Mouse (Mus musculus): ENCODE data around the gene Glrp1.

Glrp1 gene

DNA sequence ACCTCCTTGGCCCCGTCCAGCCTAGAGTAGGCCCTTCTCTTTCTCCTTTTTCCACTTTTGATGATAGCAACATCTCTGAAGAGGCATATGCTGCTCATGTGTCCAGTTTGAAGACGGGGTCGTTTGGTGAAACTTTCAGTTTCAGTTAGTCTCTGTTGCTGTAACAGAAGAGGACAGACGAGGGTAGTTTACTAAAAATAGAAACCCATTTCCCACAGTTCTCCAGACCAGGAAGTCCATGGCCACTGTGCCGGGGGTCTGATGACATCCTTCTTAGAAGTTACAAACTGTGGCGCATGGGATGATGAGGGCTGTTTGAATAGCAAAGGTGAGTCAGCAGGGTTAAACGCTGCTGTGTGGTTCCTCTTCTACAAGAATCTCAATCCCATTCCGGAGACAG is at the start of gene Glrp1:
Glrp1 (minus strand) TSS at position 278 of the 400 bp plus-strand sequence.
- no peak for DNase-seq (ENCODE audit: low spot score)

DNA sequence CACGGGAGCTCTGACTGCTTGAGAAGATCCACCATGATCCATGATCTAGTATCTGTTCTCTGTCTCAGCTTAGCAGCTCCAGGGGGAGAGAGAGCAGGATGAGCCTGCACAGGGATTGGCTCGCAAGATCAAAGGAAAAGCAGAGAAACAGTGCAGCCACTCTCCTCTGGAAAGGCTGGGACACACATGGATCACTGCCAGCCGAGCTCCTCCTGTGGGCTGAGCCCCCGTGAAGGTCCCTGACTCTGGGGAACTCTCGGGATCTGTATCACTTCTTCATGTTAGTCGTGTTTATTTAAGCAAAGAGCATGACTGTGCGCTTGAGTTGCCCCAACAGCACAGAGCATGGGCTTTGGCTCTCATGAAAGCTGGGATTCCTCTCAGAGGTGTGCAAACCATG is 49.4 kb upstream of the Glrp1 start:
- DNase-seq (ENCODE audit: low spot score) = no peak

DNA sequence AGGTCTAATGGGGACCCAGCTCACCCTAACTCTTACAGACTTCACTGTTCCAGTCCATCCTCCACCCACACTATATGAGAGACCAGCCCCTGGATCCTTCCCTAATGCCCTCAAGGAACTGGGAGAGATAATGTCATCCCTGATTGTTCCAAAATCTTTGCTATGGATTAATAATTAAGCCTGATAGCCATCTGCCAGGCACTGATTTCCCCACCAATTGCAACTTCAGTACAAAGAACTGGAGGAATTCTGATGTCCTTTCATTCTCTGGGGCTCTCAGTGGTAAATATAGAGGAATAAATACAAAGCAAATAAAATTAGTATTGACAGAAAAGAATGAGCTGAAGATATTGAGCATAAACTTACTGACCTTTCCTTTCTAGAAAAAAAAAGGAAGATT is 48.9 kb upstream of the Glrp1 start:
- no peak for DNase-seq (ENCODE audit: low spot score)

DNA sequence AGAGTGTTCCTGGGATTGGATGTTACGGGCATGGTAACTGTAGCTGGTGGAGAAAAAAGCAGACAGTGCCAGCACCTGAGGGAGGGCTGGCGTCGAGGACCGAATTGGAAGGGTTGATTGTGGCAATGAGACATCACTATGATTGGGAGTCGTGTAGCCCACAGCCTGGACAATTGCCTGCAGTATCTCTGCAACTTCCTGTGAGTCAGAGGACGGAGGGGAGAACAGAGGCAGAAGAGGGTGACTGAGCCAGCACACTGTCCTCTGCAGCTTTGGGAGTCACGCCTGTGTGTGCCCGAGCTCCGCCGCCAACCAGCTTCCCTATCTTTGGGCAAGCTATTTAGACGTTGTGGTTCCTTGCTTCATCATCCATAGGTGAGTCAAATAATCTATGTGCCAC is 46.5 kb upstream of the Glrp1 start:
- DNase-seq (ENCODE audit: low spot score) = no peak

DNA sequence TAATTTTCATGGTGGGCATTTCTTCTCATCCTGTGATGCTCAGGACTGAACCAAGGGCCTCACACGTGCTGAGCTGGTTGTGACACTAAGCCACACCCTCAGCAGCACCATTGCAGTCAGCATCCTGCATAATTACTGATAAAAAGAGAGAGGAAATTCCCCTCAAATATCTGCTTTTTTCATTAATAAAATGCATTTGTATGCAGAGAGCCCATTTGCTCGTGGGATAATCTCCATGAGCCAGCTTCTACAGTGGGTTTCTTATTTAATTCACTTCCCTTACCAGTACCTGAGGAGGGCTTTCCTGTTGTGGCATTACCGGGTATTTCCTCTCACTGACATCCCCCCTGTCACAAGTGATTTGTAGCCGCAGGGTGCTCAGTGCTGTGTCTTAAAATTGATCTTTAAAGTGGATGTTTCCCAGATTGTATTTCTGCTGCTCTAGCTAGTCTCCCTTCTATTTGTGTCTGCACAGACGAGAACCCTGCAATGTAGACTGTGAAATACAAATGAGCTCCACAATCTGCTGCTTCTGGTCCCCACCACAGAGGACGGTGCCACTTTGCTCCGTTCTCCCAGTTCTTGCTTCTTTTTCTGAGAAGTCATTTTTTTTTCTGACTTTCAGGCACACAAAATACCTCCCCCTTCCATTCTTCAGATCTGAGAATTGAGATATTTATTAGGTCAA is 43.8 kb upstream of the Glrp1 start:
- no peak for DNase-seq (ENCODE audit: low spot score)

DNA sequence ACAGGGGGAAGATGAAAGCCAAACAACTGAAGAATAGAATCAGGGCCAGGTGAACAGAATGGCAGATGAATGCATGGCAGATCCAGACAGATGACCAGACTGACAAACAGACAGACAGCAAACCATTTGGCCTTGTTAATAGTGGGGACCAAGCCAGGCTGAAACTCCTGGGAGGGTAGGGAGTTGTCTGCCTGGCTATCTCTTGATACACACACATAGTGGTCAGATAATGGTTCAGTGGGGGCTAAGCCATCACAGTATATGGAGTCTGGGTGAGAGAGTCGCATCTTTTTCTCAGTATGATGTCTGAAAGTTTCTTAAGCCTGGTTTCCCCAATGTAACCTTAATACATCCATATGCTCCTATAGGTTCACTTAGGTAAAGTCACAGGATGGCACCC is 39.4 kb upstream of the Glrp1 start:
- DNase-seq (ENCODE audit: low spot score) = no peak

DNA sequence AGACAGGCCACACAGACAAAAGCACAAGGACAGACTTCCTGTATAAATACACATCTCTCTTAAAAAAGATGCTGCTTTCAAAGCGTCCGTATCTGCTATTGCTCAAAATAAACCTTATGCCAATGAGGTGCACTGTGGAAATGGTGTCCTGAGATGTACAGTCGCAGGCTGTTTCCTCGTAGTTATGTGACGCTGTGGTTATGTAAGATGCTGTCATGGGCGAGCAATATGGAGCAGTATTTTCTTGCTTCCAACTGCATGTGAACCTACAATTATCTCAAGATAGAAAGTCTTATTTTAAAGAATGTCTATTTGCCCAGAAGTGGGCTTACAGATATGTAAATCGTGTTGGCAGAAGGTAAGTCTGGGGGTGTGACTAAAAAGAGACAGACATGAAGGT is 37.3 kb upstream of the Glrp1 start:
- no peak for DNase-seq (ENCODE audit: low spot score)

DNA sequence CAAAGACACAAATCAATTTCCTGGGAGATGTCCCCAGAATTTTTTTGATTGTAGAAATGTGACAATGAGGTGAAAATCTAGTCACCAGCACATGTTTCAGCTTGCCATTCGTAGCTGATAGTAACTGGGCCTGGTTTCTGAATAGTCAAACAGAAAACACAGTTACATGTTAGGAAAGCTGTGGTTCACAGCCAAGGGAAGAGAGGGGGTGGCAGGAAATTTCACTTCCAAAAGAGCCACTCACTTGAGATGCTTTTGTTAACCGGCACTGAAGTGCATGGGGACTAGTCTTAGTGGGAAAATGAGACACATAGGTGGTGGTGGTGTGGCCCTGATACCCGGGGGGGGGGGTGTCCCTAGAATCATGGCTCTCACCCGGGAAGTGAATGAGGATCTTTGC is 33.7 kb upstream of the Glrp1 start:
- no peak for DNase-seq (ENCODE audit: low spot score)

DNA sequence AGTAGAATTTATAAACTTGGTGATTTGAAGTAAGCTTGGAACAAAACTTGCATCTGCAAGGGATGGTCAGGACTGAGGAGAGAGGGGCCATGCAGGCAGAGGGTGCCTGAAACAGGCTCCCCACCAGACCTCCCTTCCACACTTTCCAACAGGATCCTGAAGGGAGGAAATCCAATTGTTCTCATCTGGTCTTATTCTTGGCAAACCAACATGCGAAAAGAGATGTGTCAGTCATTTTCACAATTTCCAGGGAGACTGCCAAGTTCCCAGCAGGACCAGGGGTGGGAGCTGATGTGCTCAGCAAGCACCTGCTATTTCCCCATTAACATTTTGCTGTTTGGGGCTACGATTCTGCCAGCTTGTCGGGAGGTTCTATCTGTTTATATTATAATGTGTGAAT is 30.0 kb upstream of the Glrp1 start:
- no peak for DNase-seq (ENCODE audit: low spot score)

DNA sequence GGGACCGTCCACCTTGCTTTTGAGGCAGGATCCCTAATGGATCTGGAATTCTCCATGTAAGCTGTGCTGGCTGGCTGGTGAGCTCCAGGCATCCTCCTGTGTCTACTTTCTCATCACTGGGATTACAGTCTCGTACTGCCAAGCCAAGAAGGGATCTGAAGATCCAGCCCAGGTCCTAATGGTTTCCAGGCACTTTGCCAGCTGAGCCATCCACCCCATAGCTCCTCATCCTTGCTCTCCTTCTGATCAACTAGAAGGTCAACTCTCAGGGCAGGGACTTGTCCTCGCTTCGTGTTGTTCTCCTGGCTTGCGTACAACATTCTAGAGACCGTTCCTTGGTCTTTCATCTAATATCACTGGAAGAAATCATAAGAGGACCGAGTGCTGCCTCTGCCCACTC is 29.4 kb upstream of the Glrp1 start:
- DNase-seq (ENCODE audit: low spot score) = no peak

DNA sequence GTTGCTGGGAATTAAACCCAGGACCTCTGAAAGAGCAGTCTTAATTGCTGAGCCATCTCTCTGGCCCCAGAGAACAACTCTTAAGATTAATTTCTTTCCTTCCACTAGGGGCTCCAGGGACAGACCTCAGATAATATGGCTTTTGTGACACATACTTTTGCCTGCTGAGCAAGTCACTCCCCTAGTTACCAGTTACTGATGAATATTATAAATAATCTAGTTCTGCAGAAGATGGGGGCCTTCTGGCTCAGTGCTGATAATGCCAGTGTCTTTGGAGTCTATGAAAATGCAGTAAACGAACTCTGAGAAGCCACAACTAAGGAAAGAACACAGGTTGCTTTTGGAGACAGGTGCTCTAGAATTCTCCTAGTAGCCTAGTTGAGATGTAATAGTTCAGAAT is 26.4 kb upstream of the Glrp1 start:
- DNase-seq (ENCODE audit: low spot score) = no peak

DNA sequence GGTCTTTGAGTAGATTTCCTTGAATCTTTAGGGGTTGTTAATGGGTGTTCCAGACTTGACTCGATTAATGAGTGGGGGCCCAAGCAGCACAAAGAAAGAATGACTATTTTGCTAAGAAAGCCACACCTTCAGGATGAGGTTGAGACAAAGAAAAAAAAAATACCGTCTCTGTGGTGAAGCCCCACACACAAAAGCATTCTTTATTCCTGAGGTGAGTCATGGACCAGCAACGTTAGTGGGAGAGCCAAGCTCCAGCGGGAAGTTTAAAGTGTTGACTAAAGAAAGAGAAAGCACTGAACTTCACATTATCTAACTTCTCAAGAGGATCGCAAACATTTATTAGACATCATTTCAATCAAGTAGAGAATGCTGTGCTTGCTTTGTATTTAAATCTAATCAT is 24.2 kb upstream of the Glrp1 start:
- no peak for DNase-seq (ENCODE audit: low spot score)

DNA sequence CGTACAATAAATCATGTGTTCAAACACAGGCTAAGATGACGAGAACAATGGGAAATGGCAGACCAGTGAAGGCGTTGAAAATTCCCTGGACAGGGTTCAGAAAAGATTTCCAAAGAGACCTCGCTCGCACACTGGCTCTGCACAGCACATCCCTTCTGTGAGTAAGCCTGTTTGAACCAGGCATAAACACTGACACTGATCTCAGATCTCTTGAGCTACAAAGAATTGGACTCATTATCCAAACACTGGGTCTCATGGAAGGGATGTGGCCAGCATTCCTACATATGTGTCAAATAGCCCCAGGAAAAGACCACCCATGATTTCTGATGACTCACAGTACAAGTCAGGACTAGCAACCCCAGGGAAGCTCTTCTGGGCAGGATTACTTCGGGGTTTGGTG is 16.3 kb upstream of the Glrp1 start:
- no peak for DNase-seq (ENCODE audit: low spot score)

DNA sequence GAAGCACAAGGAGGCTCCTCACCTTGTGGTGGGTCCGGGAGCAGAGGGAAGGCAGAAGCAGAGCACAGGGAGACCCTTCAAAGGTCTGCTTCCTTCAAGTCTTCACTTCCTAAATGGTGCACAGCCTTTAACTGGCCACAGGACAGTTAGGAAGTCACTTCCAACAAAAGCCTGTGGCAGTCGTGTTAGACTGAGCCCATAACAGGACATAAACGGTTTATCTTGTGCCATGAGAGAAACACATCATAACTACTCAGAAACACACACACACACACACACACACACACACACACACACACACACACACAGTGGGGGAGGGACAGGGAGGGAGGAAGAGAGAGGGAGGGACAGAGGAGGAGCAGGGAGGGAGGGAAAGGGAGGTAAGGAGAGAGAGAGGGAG is 15.8 kb upstream of the Glrp1 start:
- no peak for DNase-seq (ENCODE audit: low spot score)

DNA sequence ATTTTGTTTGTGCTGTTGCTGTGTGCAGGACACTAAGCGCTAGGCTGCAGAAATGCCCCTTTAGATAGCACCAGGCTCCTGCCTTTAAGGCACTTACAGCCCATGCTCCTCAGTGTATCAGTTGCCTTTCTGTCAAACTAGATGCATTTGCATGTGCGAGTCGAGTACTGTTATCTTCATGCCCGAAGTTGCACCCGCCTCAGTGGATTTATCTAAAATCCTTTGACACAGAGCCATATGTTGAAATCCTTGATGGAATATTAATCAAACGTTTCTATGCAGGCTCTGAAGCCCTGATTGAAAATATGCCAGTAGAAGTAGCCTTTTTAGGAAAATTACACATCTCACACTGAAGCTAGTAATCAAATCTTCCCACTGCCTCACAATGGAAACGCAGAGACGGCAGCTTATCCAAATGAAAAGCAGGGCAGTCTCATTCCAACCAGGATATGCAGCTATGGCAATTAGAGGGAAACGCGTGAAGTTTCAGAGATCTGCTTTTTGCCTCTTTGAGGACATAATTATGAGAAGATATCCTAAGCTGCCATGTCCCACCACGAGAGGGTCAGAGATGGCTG is 11.4 kb upstream of the Glrp1 start:
- DNase-seq (ENCODE audit: low spot score) = no peak

DNA sequence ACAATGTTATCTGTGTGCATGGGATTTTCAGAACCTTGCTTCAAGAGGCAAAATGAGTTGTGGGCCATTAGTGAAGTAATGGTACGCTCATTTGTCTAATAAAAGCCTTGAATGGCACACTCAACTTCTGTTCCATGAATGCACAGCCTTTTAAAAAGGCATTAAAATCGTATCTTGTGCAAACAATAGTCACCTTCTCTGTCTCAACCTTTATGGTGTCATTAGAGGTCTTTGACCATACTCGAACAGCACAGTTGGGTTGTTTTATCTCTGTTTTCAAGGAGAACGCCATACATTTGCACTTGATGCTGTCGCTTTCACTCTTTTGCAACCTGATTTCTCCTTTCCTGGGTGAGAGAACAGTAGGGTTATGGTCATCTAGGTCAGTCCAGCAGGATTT is 3.7 kb upstream of the Glrp1 start:
- DNase-seq (ENCODE audit: low spot score) = no peak

DNA sequence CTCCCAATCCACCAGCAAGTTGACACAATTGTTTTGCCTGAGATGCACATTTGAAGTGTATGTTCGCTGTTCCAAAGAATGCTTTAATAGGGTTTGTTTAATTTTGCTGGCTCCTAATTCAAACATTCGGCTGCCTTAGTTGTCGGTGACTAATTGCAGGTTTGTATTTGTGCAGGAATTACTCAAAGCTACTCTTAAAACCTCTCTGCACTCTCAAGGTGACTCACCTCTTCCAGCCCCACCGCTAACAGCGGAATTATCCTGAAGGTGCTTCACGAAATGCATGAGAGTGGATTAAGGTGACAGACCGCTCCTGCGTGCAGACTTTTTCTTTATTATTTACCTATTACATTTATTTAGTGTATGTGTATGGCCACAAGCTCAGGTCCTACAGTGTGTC is 2.0 kb downstream of the Glrp1 start:
- no peak for DNase-seq (ENCODE audit: low spot score)

DNA sequence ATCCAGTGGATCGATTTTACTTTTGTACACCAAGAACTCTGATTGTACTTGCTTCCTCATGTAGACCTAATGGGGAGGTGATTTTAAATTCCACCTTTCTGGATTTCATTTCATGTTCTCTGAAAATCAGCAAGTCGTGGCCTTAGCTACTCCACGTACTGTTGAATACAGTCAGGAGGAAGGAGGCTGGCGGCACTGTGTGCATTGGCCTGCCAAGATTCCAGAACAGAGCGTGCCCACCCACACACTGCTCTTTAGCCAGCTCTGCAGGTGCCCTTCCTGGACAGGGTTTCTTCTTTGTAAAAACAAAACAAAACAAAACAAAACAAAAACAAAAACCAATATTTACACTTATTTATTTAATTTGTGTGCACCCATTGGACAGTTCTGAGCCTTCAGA is 2.7 kb downstream of the Glrp1 start:
- no peak for DNase-seq (ENCODE audit: low spot score)

DNA sequence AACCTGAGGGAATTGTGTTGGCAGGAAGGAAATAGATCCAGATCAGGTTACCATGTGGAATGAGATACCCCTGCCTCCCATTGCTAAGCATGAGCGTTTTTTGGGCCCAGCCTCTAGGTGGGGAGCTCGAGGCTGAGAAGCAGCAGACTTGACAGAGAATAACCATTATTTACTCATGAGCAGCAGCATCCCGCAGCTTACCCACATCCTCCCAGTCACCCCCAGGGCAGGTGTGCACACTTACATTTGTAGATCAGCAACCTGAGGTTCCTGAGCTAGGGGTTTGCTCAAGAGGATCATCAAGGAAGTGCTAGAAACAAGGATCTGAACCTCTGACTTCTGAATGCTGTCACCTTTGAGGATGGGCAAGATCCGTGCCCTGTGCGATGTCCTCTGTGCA is 3.5 kb downstream of the Glrp1 start:
- no peak for DNase-seq (ENCODE audit: low spot score)

DNA sequence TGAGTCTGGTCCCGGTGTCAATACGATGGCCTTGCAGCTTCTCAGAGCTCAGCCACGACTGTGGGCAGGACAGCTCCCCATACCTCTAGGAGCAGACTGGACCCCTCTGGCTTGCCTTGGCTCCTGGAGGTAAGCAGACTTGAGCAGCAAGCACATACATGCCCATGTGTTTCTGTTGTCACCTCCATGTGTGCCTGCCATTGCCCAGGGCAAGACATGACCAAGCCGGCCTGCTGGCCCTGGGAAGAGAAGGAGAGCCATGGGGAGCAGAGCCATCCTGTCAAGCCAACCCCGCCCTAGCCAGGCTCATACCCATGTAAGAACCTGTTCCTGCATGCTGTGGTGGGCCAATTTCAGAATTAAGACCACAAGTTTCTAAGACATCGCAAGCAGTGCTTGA is 4.2 kb downstream of the Glrp1 start:
- DNase-seq (ENCODE audit: low spot score) = no peak

DNA sequence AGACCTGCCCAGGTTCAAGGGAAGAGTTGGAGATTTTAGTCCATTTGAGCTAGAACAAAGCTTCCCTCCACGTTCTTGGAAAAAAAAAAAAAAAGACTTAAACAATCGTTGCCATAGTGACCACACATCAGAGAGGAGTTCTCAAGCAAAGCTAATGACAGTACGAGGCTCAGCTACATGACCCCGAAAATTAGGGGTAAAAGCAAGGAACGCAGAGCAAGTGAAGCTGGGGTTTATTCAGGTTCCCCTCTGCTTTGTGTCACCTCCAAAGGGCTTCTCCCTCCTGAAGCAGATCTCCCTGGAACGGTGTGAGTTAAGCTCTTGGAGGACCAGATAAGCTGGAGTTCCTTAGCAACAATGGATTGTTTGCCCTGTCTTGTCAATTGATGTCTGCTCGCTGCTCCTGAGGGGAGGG is 5.3 kb downstream of the Glrp1 start:
- no peak for DNase-seq (ENCODE audit: low spot score)

DNA sequence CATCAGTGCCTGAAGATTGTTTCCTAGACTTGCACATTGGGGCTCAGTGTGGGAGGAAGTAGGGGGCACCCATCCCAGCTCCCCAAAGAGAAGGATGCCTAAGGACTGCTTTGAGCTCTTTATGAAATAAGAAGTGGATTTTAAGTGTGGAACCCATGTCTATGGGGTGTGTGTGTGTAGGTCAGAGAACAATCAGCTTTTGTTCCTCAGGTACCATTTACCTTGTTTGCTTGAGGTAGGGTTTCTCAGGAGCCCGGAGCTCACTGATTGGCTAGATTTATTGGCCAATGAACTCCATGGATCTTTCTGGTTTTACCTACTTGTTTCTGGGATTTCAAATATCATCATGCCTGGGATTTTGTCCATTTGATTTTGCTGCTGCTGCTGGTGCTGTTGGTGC is 7.0 kb downstream of the Glrp1 start:
- no peak for DNase-seq (ENCODE audit: low spot score)

DNA sequence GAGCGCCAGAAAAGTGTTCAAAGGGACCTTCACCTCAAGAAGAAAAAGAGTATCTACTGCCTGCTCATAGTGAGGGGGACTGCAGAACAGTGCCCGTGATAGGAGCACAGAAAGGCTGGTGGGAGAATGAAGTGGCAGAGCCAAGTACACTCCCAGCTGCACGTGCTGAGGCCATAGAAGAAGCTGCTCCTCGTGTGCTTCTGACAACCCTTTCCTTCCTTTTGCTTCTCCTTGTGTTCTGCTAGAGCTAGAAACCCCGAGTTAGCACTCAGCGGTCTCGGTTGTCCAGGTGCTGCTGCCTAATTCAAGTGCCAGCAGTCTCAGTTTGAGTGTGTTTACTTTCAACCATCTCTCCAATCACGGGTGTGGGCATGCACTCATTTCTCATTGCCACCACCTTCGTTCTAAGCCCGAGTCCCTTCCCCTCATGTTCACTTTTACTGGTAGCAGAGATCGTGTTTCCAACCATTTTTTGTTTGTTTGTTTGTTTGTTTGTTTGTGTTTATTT is 10.6 kb downstream of the Glrp1 start:
- DNase-seq (ENCODE audit: low spot score) = no peak

DNA sequence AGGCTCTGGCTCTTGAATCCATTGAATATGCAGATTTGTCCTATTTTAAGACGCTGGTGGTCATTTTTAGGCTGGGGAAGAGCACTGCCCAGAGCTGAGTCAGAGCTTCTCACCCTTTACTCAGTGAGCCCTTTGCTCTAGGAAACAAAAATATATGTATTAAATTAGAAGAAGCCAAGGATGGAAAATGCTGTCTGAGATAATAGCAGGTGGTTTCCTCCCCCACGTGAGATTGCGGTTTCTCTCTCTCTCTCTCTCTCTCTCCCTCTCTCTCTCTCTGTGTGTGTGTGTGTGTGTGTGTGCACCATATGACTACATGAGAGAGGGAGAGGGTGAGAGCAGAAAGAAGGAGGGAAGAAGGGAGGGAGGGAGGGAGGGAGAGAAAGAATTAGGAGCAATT is 12.5 kb downstream of the Glrp1 start:
- DNase-seq (ENCODE audit: low spot score) = no peak

Data from urinary bladder, postnatal 25 days (tissue).